Mouse (Mus musculus) lung, postnatal 0 days (tissue): ENCODE data around the gene Abcd2. TPM values are rescaled to one million over a fixed set of nuclear protein-coding genes. Genes with fewer than 3 reads are reported as not detected.

Experiments
- ATAC-seq: fragments of 200-750 bp; cut with Nextera tagmentation; 2 replicates; pipeline ENCODE4 v1.8.0; 2017; ENCODE audit warnings: moderate library complexity
- DNase-seq: peaks from one replicate; pipeline ENCODE4 v3.0.0-alpha.2; 2016; ENCODE audit warnings: low spot score
- H3K27ac ChIP-seq: fragments of 300-500 bp; sonication (generic); 2 replicates; pipeline ENCODE4 v1.5.1; 2014; ENCODE audit warnings: antibody characterized with exemption, mild to moderate bottlenecking, low read length, mixed read lengths
- H3K27me3 ChIP-seq: fragments of 300-500 bp; sonication (generic); replicated peaks from 2 replicates; pipeline ENCODE4 v1.6.1; 2014; ENCODE audit warnings: low read length, mixed read lengths; ENCODE audit not compliant: insufficient read depth
- H3K36me3 ChIP-seq: fragments of 300-500 bp; sonication (generic); 2 replicates; pipeline ENCODE4 v1.6.1; 2014; ENCODE audit warnings: low read length, mixed read lengths; ENCODE audit not compliant: insufficient read depth
- H3K4me1 ChIP-seq: fragments of 300-500 bp; sonication (generic); 2 replicates; pipeline ENCODE4 v1.6.1; 2014; ENCODE audit warnings: antibody characterized with exemption, low read depth, low read length, mixed read lengths; ENCODE audit not compliant: insufficient read depth
- H3K4me2 ChIP-seq: fragments of 300-500 bp; sonication (generic); replicated peaks from 2 replicates; pipeline ENCODE4 v1.6.1; 2014; ENCODE audit warnings: low read depth, mild to moderate bottlenecking, low read length, moderate library complexity, mixed read lengths
- H3K4me3 ChIP-seq: fragments of 300-500 bp; sonication (generic); 2 replicates; pipeline ENCODE4 v1.5.1; 2014; ENCODE audit warnings: low read depth, low read length
- H3K9ac ChIP-seq: fragments of 300-500 bp; sonication (generic); replicated peaks from 2 replicates; pipeline ENCODE4 v1.6.1; 2014; ENCODE audit warnings: low read depth, mild to moderate bottlenecking
- H3K9me3 ChIP-seq: fragments of 300-500 bp; sonication (generic); 2 replicates; pipeline ENCODE4 v1.6.1; 2016; ENCODE audit warnings: low read length, mixed read lengths
- CTCF ChIP-seq: IDR thresholded peaks from 2 replicates; pipeline ENCODE4 v1.5.1; 2016; ENCODE audit warnings: antibody characterized with exemption, mild to moderate bottlenecking
- EP300 ChIP-seq: IDR thresholded peaks from 2 replicates; pipeline ENCODE4 v1.6.1; 2016; ENCODE audit warnings: antibody characterized with exemption, mild to moderate bottlenecking, control low read depth
- WGBS: fragments of 180-500 bp; shearing (Covaris S2); extraction: QIAGEN DNeasy Blood & Tissue Kit; methylation state at CpG from one replicate; pipeline ENCODE4 v1.1.7; 2014; 5-methylcytosine and 5-hydroxymethylcytosine counted together
- polyA plus RNA-seq: library from polyadenylated mRNA; unstranded; fragments of >200 nt; fragmentation: Nextera tagmentation; extraction: Ambion mirVana; gene quantifications from 2 replicates; pipeline ENCODE4 v1.2.1, GENCODE M21; 2015

Gene Abcd2
- polyA plus RNA-seq, 1 experiment from 2014 or later = 9.2 TPM

DNA sequence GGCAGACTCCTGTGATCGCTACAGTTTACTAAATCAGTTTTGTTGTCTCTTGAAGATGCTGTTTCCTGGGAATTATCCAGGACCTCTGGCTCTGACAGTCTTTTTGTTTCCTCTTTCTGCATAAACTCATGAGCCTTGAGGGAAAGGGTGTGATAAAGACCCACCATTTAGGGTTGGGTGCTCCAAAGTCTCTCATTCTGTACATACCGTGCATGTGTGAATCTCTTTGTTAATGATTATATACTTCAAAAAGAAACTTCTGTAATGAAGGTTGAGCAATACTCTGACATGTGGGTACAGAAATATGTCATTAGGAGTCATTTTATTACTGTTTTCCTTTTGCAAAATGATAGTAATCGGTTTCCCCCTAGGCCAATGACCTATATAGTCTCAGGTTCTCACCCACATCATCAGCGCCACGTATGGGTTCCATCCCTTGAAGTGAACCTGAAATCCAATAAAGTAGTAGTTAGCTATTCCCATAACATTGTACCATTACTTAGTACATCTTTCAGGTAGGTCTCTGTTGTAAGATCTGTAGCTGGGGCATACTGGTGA, 83.4 kb downstream of the Abcd2 start:
- Histone ChIP-seq H3K27ac (no peak overlapping the region), H3K27me3 (no peaks in the 10 kb centered on the region), H3K36me3 (no peaks in the 10 kb centered on the region), H3K9ac (no peak overlapping the region), H3K4me3 (no peak overlapping the region), H3K4me1 (no peaks in the 10 kb centered on the region), H3K4me2 (no peak overlapping the region), H3K9me3 (no peaks in the 10 kb centered on the region)
- ATAC-seq (no peak), DNase-seq (no peak)
- WGBS = 85% methylated on average over 5 of the region's 5 CpGs
- TF ChIP-seq CTCF (no peak), EP300 (no peak)

DNA sequence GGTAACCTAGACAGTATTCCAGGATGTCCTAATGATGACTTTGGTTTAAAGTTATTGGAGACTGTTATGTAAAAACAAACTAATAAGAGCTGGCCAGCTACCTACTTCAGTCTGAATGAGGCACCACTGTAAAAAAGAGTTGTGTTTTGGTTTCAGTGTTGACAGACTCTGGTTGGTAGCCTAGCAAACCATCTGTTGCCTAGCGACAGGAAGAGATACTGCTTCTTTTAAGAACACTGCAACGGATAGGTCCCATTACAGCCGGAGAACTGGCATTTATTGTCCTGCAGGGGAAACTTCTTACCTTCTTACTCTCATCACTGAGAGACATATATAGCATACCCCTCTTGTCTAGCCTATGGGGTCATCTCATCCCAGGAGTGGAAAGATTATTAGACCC, 86.7 kb downstream of the Abcd2 start:
- no peak overlapping the region for H3K27ac ChIP-seq
- H3K9ac ChIP-seq = no peak overlapping the region
- no peaks in the 10 kb centered on the region for H3K27me3 ChIP-seq
- H3K4me3 ChIP-seq = no peak overlapping the region
- H3K9me3 ChIP-seq = no peaks in the 10 kb centered on the region
- TF ChIP-seq CTCF = no peak
- no peak for TF ChIP-seq EP300
- DNase-seq (peak; percentile 7), ATAC-seq (no peak)
- H3K4me2 ChIP-seq = no peak overlapping the region
- no peaks in the 10 kb centered on the region for H3K36me3 ChIP-seq
- WGBS = 28% methylated on average over 3 of the region's 3 CpGs
- H3K4me1 ChIP-seq = no peaks in the 10 kb centered on the region

DNA sequence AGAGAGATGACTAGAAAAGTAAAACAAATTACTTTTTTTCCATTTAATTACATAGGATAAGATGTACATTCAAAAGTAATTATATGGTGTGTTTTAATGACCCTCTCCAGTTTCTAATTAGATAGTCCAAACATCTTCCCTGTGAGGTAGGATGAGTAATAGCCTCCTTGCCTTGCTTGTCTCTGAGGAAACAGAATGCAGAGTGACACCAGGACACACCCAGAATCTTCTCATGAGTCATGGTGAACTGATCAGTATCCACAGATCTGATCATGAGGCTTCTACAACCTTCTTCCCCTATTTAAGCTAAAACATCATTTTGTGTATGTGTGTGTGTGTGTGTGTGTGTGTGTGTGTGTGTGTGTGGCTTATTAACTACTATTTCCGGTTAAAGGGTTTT, 87.3 kb downstream of the Abcd2 start:
- H3K4me3 ChIP-seq = no peak overlapping the region
- ATAC-seq (no peak), DNase-seq (no peak)
- no peaks in the 10 kb centered on the region for H3K36me3 ChIP-seq
- WGBS = 76% methylated on average over 1 of the region's 1 CpGs
- H3K4me2 ChIP-seq = no peak overlapping the region
- H3K9ac ChIP-seq = no peak overlapping the region
- no peak overlapping the region for H3K27ac ChIP-seq
- TF ChIP-seq CTCF (no peak), EP300 (no peak)
- H3K9me3 ChIP-seq = no peaks in the 10 kb centered on the region
- no peaks in the 10 kb centered on the region for H3K27me3 ChIP-seq
- no peaks in the 10 kb centered on the region for H3K4me1 ChIP-seq

DNA sequence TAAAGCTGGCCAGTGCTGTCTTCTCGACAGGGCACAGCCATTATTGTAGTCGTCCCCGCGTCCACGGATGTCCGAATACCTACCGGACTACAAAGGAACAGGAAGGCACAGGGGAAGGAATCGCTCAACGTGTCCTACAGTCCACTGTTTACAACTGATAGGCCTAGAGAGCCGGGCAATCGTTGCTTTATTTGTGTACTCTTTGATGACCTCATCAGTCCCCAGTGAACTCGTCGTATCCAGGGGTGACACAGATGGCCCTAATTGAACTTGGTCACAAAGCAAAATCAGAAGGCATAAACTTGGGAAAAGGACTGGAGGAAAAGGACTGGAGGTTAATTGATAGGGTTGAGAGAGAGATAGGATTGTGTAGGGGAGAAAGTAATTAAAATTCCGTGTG, 87.8 kb downstream of the Abcd2 start:
- H3K4me3 ChIP-seq = no peak overlapping the region
- no peaks in the 10 kb centered on the region for H3K4me1 ChIP-seq
- no peak for DNase-seq
- H3K27me3 ChIP-seq = no peaks in the 10 kb centered on the region
- no peak overlapping the region for H3K9ac ChIP-seq
- no peaks in the 10 kb centered on the region for H3K9me3 ChIP-seq
- peak; percentile 41 for ATAC-seq
- 47% methylated on average over 14 of the region's 14 CpGs for WGBS
- no peak overlapping the region for H3K27ac ChIP-seq
- no peaks in the 10 kb centered on the region for H3K36me3 ChIP-seq
- TF ChIP-seq EP300 (no peak), CTCF (no peak)
- no peak overlapping the region for H3K4me2 ChIP-seq

DNA sequence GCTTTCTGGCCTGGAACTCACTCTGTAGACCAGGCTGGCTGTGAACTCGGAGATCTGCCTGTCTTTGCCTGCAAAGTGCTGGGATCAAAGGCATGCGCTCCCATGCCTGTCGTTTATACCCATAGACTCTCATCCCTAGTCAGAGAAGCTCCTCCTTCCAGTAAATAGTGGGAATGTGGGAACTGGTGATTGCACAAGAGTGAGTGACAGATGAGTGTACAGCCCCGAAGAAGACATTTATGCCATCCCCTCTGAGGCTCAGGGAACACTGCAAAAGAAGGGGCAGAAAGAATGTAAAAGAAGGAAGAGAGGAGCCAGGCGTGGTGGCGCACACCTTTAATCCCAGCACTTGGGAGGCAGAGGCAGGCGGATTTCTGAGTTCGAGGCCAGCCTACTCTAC, 88.3 kb downstream of the Abcd2 start:
- no peaks in the 10 kb centered on the region for H3K4me1 ChIP-seq
- DNase-seq = no peak
- H3K9me3 ChIP-seq = no peaks in the 10 kb centered on the region
- no peak overlapping the region for H3K4me3 ChIP-seq
- H3K36me3 ChIP-seq = no peaks in the 10 kb centered on the region
- ATAC-seq = no peak
- no peaks in the 10 kb centered on the region for H3K27me3 ChIP-seq
- no peak overlapping the region for H3K27ac ChIP-seq
- no peak overlapping the region for H3K4me2 ChIP-seq
- 85% methylated on average over 8 of the region's 8 CpGs for WGBS
- no peak for TF ChIP-seq CTCF
- TF ChIP-seq EP300 = no peak
- H3K9ac ChIP-seq = no peak overlapping the region

DNA sequence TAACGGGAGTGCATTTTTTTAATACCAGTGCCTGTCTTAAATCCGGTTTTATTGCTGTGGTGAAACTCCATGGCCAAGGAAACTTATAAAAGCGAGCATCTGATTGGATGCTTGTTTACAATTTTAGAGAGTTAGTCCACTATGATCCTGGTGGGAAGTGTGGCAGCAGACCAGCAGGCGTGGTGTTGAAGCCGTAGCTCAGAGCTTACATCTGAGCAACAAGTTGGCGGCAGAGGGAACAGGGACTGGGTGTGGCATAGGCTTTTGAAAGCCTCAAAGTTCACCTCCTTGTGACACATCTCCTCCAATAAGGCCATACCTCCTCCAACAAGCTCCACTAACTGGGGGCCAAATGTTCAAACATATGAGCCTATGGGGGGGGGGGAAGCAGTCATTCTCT, 95.0 kb downstream of the Abcd2 start:
- WGBS = 78% methylated on average over 6 of the region's 6 CpGs
- Histone ChIP-seq H3K4me3 (no peak overlapping the region), H3K36me3 (no peaks in the 10 kb centered on the region), H3K27ac (no peak overlapping the region), H3K4me1 (no peaks in the 10 kb centered on the region), H3K9me3 (no peaks in the 10 kb centered on the region), H3K4me2 (no peak overlapping the region), H3K9ac (no peak overlapping the region), H3K27me3 (no peaks in the 10 kb centered on the region)
- no peak for TF ChIP-seq EP300
- TF ChIP-seq CTCF = no peak
- no peak for ATAC-seq
- DNase-seq = no peak

Other genes starting within 250 kb of the Abcd2 start
- 4.6 and 5.0 TPM in 2 replicates for gene Kif21a, start 141.9 kb downstream of the Abcd2 start, polyA plus RNA-seq
- gene CN725425, start 7.7 kb upstream of the Abcd2 start, polyA plus RNA-seq = not detected in 2 replicates